Mouse (Mus musculus) heart, embryonic 13.5 days (tissue): ENCODE measurements around the gene Nrgn. TPM values are rescaled to one million over a fixed set of nuclear protein-coding genes. Genes with fewer than 3 reads are reported as not detected.

Experiments used
- ATAC-seq: fragments of 200-750 bp; cut with Nextera tagmentation; 2 replicates; pipeline ENCODE4 v1.8.0; 2017; ENCODE audit warnings: moderate TSS enrichment; ENCODE audit not compliant: insufficient number of reproducible peaks, low FRiP score, low TSS enrichment; ENCODE audit errors: extremely low read depth
- H3K27ac ChIP-seq: fragments of 300-500 bp; sonication (generic); replicated peaks from 2 replicates; pipeline ENCODE4 v1.5.1; 2015; ENCODE audit warnings: moderate library complexity, mild to moderate bottlenecking, inconsistent platforms
- H3K27me3 ChIP-seq: fragments of 300-500 bp; sonication (generic); replicated peaks from 2 replicates; pipeline ENCODE4 v1.6.1; 2015; ENCODE audit warnings: mild to moderate bottlenecking, inconsistent platforms
- H3K36me3 ChIP-seq: fragments of 300-500 bp; sonication (generic); 2 replicates; pipeline ENCODE4 v1.6.1; 2015; ENCODE audit warnings: mild to moderate bottlenecking, inconsistent platforms
- H3K4me1 ChIP-seq: fragments of 300-500 bp; sonication (generic); 2 replicates; pipeline ENCODE4 v1.6.1; 2015; ENCODE audit warnings: inconsistent platforms
- H3K4me2 ChIP-seq: fragments of 300-500 bp; sonication (generic); 2 replicates; pipeline ENCODE4 v1.6.1; 2015; ENCODE audit warnings: inconsistent platforms, mild to moderate bottlenecking, moderate library complexity
- H3K4me3 ChIP-seq: fragments of 300-500 bp; sonication (generic); 2 replicates; pipeline ENCODE4 v1.5.1; 2015; ENCODE audit warnings: moderate library complexity, mild to moderate bottlenecking, inconsistent platforms
- H3K9ac ChIP-seq: fragments of 300-500 bp; sonication (generic); 2 replicates; pipeline ENCODE4 v1.6.1; 2015; ENCODE audit warnings: inconsistent platforms, mild to moderate bottlenecking, moderate library complexity
- H3K9me3 ChIP-seq: fragments of 300-500 bp; sonication (generic); 2 replicates; pipeline ENCODE4 v1.6.1; 2016; ENCODE audit warnings: inconsistent platforms
- WGBS: fragments of 180-500 bp; shearing (Covaris S2); methylation state at CpG from one replicate; pipeline ENCODE4 v1.1.7; 2015; ENCODE audit warnings: mixed read lengths; 5-methylcytosine and 5-hydroxymethylcytosine counted together
- polyA plus RNA-seq: library from polyadenylated mRNA; unstranded; fragments of >200 nt; fragmentation: Nextera tagmentation; extraction: Ambion mirVana; gene quantifications from 2 replicates; pipeline ENCODE4 v1.2.1, GENCODE M21; 2015

Gene Nrgn
- polyA plus RNA-seq, 1 experiment from 2014 or later, result 5.5 TPM

- Histone ChIP-seq H3K36me3 (no peaks in the 10 kb centered on the region), H3K27me3 (peaks cover 66% of the 10 kb centered on the region), H3K4me1 (peaks cover 25% of the 10 kb centered on the region), H3K4me3 (no peak overlapping the region), H3K27ac (no peak overlapping the region), H3K9me3 (no peaks in the 10 kb centered on the region), H3K9ac (no peak overlapping the region), H3K4me2 (no peak overlapping the region)
- 63% methylated on average over 1 of the region's 1 CpGs for WGBS
- no peak for ATAC-seq
These were observed 1.6 kb upstream of the Nrgn start for GRCm38 (mm10) chr9:37554279-37554678.

GRCm38 (mm10) chr9:37551751-37552531, 763 bp downstream of the Nrgn start:
- H3K9ac ChIP-seq, result peak overlapping the region; percentile 75
- peaks cover 25% of the 10 kb centered on the region for H3K4me1 ChIP-seq
- no peak for ATAC-seq
- H3K4me3 ChIP-seq, result peak overlapping the region; percentile 56
- H3K9me3 ChIP-seq, result no peaks in the 10 kb centered on the region
- no peaks in the 10 kb centered on the region for H3K36me3 ChIP-seq
- peak overlapping the region; percentile 93 for H3K4me2 ChIP-seq
- H3K27ac ChIP-seq, result no peak overlapping the region
- H3K27me3 ChIP-seq, result peaks cover 80% of the 10 kb centered on the region
- 2% methylated on average over 23 of the region's 23 CpGs for WGBS

GRCm38 (mm10) chr9:37550435-37550834, 2.3 kb downstream of the Nrgn start:
- H3K27ac ChIP-seq, result no peak overlapping the region
- no peak overlapping the region for H3K4me3 ChIP-seq
- H3K9ac ChIP-seq, result no peak overlapping the region
- no peak overlapping the region for H3K4me2 ChIP-seq
- peaks cover 29% of the 10 kb centered on the region for H3K4me1 ChIP-seq
- WGBS, result 59% methylated on average over 1 of the region's 1 CpGs
- ATAC-seq, result no peak
- H3K27me3 ChIP-seq, result peaks cover 88% of the 10 kb centered on the region
- H3K9me3 ChIP-seq, result no peaks in the 10 kb centered on the region
- no peaks in the 10 kb centered on the region for H3K36me3 ChIP-seq

- Histone ChIP-seq H3K9ac (no peak overlapping the region), H3K4me1 (peaks cover 31% of the 10 kb centered on the region), H3K9me3 (no peaks in the 10 kb centered on the region), H3K4me2 (no peak overlapping the region), H3K4me3 (no peak overlapping the region), H3K36me3 (no peaks in the 10 kb centered on the region), H3K27me3 (peaks cover 70% of the 10 kb centered on the region), H3K27ac (no peak overlapping the region)
- 47% methylated on average over 1 of the region's 1 CpGs for WGBS
- no peak for ATAC-seq
These were observed 5.8 kb downstream of the Nrgn start for GRCm38 (mm10) chr9:37546889-37547288.

GRCm38 (mm10) chr9:37545847-37546452, 6.8 kb downstream of the Nrgn start:
- H3K9me3 ChIP-seq, result no peaks in the 10 kb centered on the region
- H3K27ac ChIP-seq, result no peak overlapping the region
- peak overlapping the region; percentile 88 for H3K4me2 ChIP-seq
- H3K9ac ChIP-seq, result no peak overlapping the region
- H3K4me3 ChIP-seq, result peak overlapping the region; percentile 26
- WGBS, result 16% methylated on average over 27 of the region's 27 CpGs
- H3K4me1 ChIP-seq, result peaks cover 26% of the 10 kb centered on the region
- H3K36me3 ChIP-seq, result no peaks in the 10 kb centered on the region
- ATAC-seq, result no peak
- H3K27me3 ChIP-seq, result peaks cover 62% of the 10 kb centered on the region

- 12% methylated on average over 17 of the region's 17 CpGs for WGBS
- ATAC-seq, result no peak
- H3K36me3 ChIP-seq, result no peaks in the 10 kb centered on the region; the same call in 1 of the 2 replicates
- peak overlapping the region; percentile 55 for H3K4me3 ChIP-seq
- peak overlapping the region; percentile 88 for H3K4me2 ChIP-seq
- peak overlapping the region; percentile 69 for H3K9ac ChIP-seq
- peaks cover 26% of the 10 kb centered on the region for H3K4me1 ChIP-seq
- H3K27ac ChIP-seq, result no peak overlapping the region
- peaks cover 55% of the 10 kb centered on the region for H3K27me3 ChIP-seq
- H3K9me3 ChIP-seq, result no peaks in the 10 kb centered on the region
These were observed 7.5 kb downstream of the Nrgn start for GRCm38 (mm10) chr9:37545166-37545610.

- Histone ChIP-seq H3K36me3 (no peaks in the 10 kb centered on the region; the same call in 1 of the 2 replicates), H3K4me1 (peaks cover 26% of the 10 kb centered on the region), H3K4me2 (peak overlapping the region; percentile 88), H3K27ac (no peak overlapping the region; the same call in 1 of the 2 replicates), H3K27me3 (peaks cover 51% of the 10 kb centered on the region), H3K4me3 (peak overlapping the region; percentile 55), H3K9ac (peak overlapping the region; percentile 69), H3K9me3 (no peaks in the 10 kb centered on the region)
- 3% methylated on average over 29 of the region's 29 CpGs for WGBS
- no peak; the same call in 1 of the 2 replicates for ATAC-seq
These were observed 8.1 kb downstream of the Nrgn start for GRCm38 (mm10) chr9:37544447-37545165.

- 31% methylated on average over 12 of the region's 12 CpGs for WGBS
- H3K27ac ChIP-seq, result no peak overlapping the region; the same call in 1 of the 2 replicates
These were observed 8.7 kb downstream of the Nrgn start for GRCm38 (mm10) chr9:37543869-37544440.

GRCm38 (mm10) chr9:37541851-37542642, 10.7 kb downstream of the Nrgn start:
- Histone ChIP-seq H3K27me3 (peaks cover 38% of the 10 kb centered on the region), H3K27ac (peak overlapping the region; percentile 49; the same call in 1 of the 2 replicates), H3K36me3 (peaks cover 3% of the 10 kb centered on the region; the same call in 1 of the 2 replicates), H3K4me3 (no peak overlapping the region), H3K4me1 (peaks cover 43% of the 10 kb centered on the region), H3K9ac (no peak overlapping the region), H3K9me3 (no peaks in the 10 kb centered on the region), H3K4me2 (no peak overlapping the region)
- 59% methylated on average over 7 of the region's 7 CpGs for WGBS
- no peak for ATAC-seq

More at GRCm38 (mm10) chr9:37543869-37544440, 8.7 kb downstream of the Nrgn start:
- H3K27me3 ChIP-seq, result peaks cover 50% of the 10 kb centered on the region
- H3K4me2 ChIP-seq, result peak overlapping the region; percentile 88
- ATAC-seq, result no peak
- H3K9ac ChIP-seq, result peak overlapping the region; percentile 69
- no peaks in the 10 kb centered on the region; the same call in 1 of the 2 replicates for H3K36me3 ChIP-seq
- peaks cover 31% of the 10 kb centered on the region for H3K4me1 ChIP-seq
- peak overlapping the region; percentile 55 for H3K4me3 ChIP-seq
- H3K9me3 ChIP-seq, result no peaks in the 10 kb centered on the region
